Mouse (Mus musculus) left cerebral cortex, postnatal 4 days (tissue): Measurements from ENCODE around the gene Pih1h3b. TPM values are rescaled to one million over a fixed set of nuclear protein-coding genes. Genes with fewer than 3 reads are reported as not detected.
A peak's percentile ranks its signal among the peaks of the same experiment; 100 is the strongest.

ENCODE experiments used
- DNase-seq: peaks from one replicate; pipeline ENCODE4 v3.0.0-alpha.2; 2022
- intact Hi-C: fragments of 180-260 bp; cut with DNase I; formaldehyde crosslinking; loops from one replicate; pipeline ENCODE4 v1.15.1; 2025
- total RNA-seq, 2 experiments: library from RNA; stranded (reverse); gene quantifications; 2 replicates each; pipeline ENCODE4 v1.2.3; 2021

Gene Pih1h3b
- total RNA-seq = not detected

- DNase-seq = peak; percentile 13
Observed at GRCm38 (mm10) chrX:140062135-140062975, at the start of gene Pih1h3b, which contains the start of gene Nup62cl. Pih1h3b (plus strand) TSS chrX:140062879. Nup62cl (minus strand) TSS chrX:140062712.

GRCm38 (mm10) chrX:140060886-140061874 is 1.5 kb upstream of the Pih1h3b start:
- intact Hi-C loops = no loop called here
- peak; percentile 3 for DNase-seq

More at GRCm38 (mm10) chrX:140062135-140062975, at the start of gene Pih1h3b, which contains the start of gene Nup62cl:
- intact Hi-C loops = no loop called here

GRCm38 (mm10) chrX:140082535-140082934 is 19.9 kb downstream of the Pih1h3b start:
- no peak for DNase-seq
- intact Hi-C loops = no loop called here

GRCm38 (mm10) chrX:140094066-140094465 is 31.4 kb downstream of the Pih1h3b start:
- intact Hi-C loops = no loop called here
- DNase-seq = no peak

Other genes with a start within 250 kb of the Pih1h3b start
- gene Morc4, start 191.2 kb upstream of the Pih1h3b start, total RNA-seq = 1 to 10 TPM; 6.1 to 8.8 TPM
- gene Rbm41, start 64.3 kb upstream of the Pih1h3b start, total RNA-seq = 10 to 100 TPM; 12.1 to 14.3 TPM
- gene Nup62cl, start 167 bp upstream of the Pih1h3b start, total RNA-seq = under 1 TPM; 0.50 to 0.79 TPM